ENCODE assay signal across 13 mouse cellular contexts in genomic region chr1:133766901-133767529, GRCm38 (mm10). TPM values are rescaled to one million over a fixed set of nuclear protein-coding genes. Genes with fewer than 3 reads are reported as not detected.
DNase-seq lines count a peak whose midpoint lies in the region; ATAC-seq lines count a peak whose summit lies in the region.
"Had no signal": no experiment of that assay in that cellular context is flagged by ENCODE, and none has a peak within 500 bp of the region (broad histone marks: within the 10 kb centered on the region; RNA-seq: fewer than 3 reads in every experiment).

No protein-coding gene starts in this region.

- ATAC-seq in heart, embryonic 12.5 days (ENCODE audit: insufficient number of reproducible peaks, low FRiP score), result no peak
- no peak for ATAC-seq in embryonic facial prominence, embryonic 11.5 days (replicated peaks; ENCODE audit: insufficient number of reproducible peaks, low FRiP score, low TSS enrichment, low read depth)

- intact Hi-C loops in heart, postnatal 36 days (cut with DNase I), result no loop called here

- peaks cover 74% of the 10 kb centered on the region for H3K4me1 ChIP-seq in heart, embryonic 12.5 days (replicated peaks)
- peaks cover 2% of the 10 kb centered on the region; the same call in 1 of the 2 replicates for H3K4me1 ChIP-seq in embryonic facial prominence, embryonic 11.5 days (ENCODE audit: control insufficient read depth, insufficient read depth, low read length)
- peaks cover 55% of the 10 kb centered on the region for H3K4me1 ChIP-seq in limb, embryonic 10.5 days

- 0 out of 2 replicates have a peak, but pooled peaks cover 10% of the 10 kb centered on the region for H3K36me3 ChIP-seq in heart, embryonic 12.5 days
- H3K36me3 ChIP-seq in embryonic facial prominence, embryonic 11.5 days (replicated peaks; ENCODE audit: control insufficient read depth, insufficient read depth, low read depth, low read length), result no peaks in the 10 kb centered on the region
- H3K36me3 ChIP-seq in limb, embryonic 10.5 days, result no peaks in the 10 kb centered on the region

- 14% methylated on average over 11 of the region's 11 CpGs for WGBS in heart, embryonic 12.5 days
- WGBS in embryonic facial prominence, embryonic 11.5 days, result 8% methylated on average over 11 of the region's 11 CpGs
- WGBS in limb, embryonic 10.5 days, result 23% methylated on average over 11 of the region's 11 CpGs

- H3K9ac ChIP-seq in heart, embryonic 12.5 days, result no peak overlapping the region
- H3K9ac ChIP-seq in embryonic facial prominence, embryonic 11.5 days (replicated peaks; ENCODE audit: low read length), result no peak overlapping the region; the same call in 1 of the 2 replicates

- no peaks in the 10 kb centered on the region for H3K9me3 ChIP-seq in heart, embryonic 12.5 days (replicated peaks)
- H3K9me3 ChIP-seq in embryonic facial prominence, embryonic 11.5 days (replicated peaks; ENCODE audit: control insufficient read depth, low read length), result no peaks in the 10 kb centered on the region
- H3K9me3 ChIP-seq in limb, embryonic 10.5 days (replicated peaks), result no peaks in the 10 kb centered on the region

- peak overlapping the region; percentile 27 for H3K27ac ChIP-seq in heart, embryonic 12.5 days (ENCODE audit: poor library complexity, severe bottlenecking)
- peak overlapping the region; percentile 70 for H3K27ac ChIP-seq in embryonic facial prominence, embryonic 11.5 days (replicated peaks; ENCODE audit: low read depth, low read length)
- peak overlapping the region; percentile 82 for H3K27ac ChIP-seq in limb, embryonic 10.5 days

- H3K27me3 ChIP-seq in heart, embryonic 12.5 days (replicated peaks), result no peaks in the 10 kb centered on the region
- H3K27me3 ChIP-seq in embryonic facial prominence, embryonic 11.5 days (ENCODE audit: control insufficient read depth, insufficient read depth, low read length), result no peaks in the 10 kb centered on the region
- no peaks in the 10 kb centered on the region for H3K27me3 ChIP-seq in limb, embryonic 10.5 days (ENCODE audit: low read depth, poor library complexity, severe bottlenecking)
- H3K27me3 ChIP-seq: CH12.LX had no signal

- H3K4me3 ChIP-seq in heart, embryonic 12.5 days, result no peak overlapping the region
- H3K4me3 ChIP-seq in embryonic facial prominence, embryonic 11.5 days (ENCODE audit: low read depth, low read length), result no peak overlapping the region
- no peak overlapping the region for H3K4me3 ChIP-seq in limb, embryonic 10.5 days

- no peak for DNase-seq in heart, postnatal 36 days
- peak; percentile 42 for DNase-seq in ES-CJ7 (ENCODE audit: low read depth, low spot score)
- DNase-seq in embryonic facial prominence, embryonic 11.5 days (ENCODE audit: low spot score), result peak; percentile 63
- DNase-seq in limb, embryonic 10.5 days (ENCODE audit: low spot score), result no peak
- no peak for DNase-seq in natural killer cell, adult 2 months (ENCODE audit: low spot score in 2 of 2)
- DNase-seq in ovary, postnatal 14 days (ENCODE audit: low spot score), result no peak
- DNase-seq in left cerebral cortex, adult 18-20 months (ENCODE audit: low spot score in 2 of 2), result no peak
- DNase-seq: adrenal gland, postnatal 10 days; cerebellum, adult 9-10 months; gastrocnemius, postnatal 36 days; layer of hippocampus, adult 9-11 months had no signal

- H3K4me2 ChIP-seq in heart, embryonic 12.5 days, result no peak overlapping the region
- no peak overlapping the region for H3K4me2 ChIP-seq in embryonic facial prominence, embryonic 11.5 days (ENCODE audit: low read depth, low read length)

RNA-seq across cellular contexts. Expression of gene Atp2b4, which starts 33.8 kb away (rescaled TPM):
- 24.5 and 29.6 TPM in 2 replicates for polyA plus RNA-seq in heart, embryonic 12.5 days (2016; fragmentation: Nextera tagmentation; extraction: Ambion mirVana)
- total RNA-seq in heart, postnatal 36 days (2021), result 10 to 100 TPM; 19.5 to 23.7 TPM
- polyA plus RNA-seq in embryonic facial prominence, embryonic 11.5 days (2014; fragmentation: Nextera tagmentation; extraction: Ambion mirVana), result 9.6 and 9.9 TPM in 2 replicates
- polyA plus RNA-seq in limb, embryonic 10.5 days (2016; fragmentation: Nextera tagmentation; extraction: Ambion mirVana), result 2.5 and 3.5 TPM in 2 replicates
- 100 to 1,000 TPM; 221 to 267 TPM for total RNA-seq in left cerebral cortex, adult 18-20 months (2021)

Comparison
In these comparisons a context has a peak if more than half of its experiments do, and no peak if none do; other contexts are left out.
1. H3K27ac ChIP-seq: peak in every context shown above with its lines; median percentile 82 in limb, embryonic 10.5 days; 70 in embryonic facial prominence, embryonic 11.5 days; 27 in heart, embryonic 12.5 days.
2. DNase-seq: peak in ES-CJ7 (single experiment) and embryonic facial prominence, embryonic 11.5 days (single experiment); none in heart, postnatal 36 days (0 of 2), limb, embryonic 10.5 days (single experiment), natural killer cell, adult 2 months (0 of 2), ovary, postnatal 14 days (single experiment) and left cerebral cortex, adult 18-20 months (0 of 2).